Mouse (Mus musculus): ENCODE data around the gene Med6.
A peak's percentile ranks its signal among the peaks of the same experiment; 100 is the strongest.

Med6 gene

GRCm38 (mm10) chr12:81594902-81595671, at the start of gene Med6:
Gene Med6, minus strand, starts transcription at chr12:81595008.
- DNase-seq (ENCODE audit: low read depth in 2 of 2, low spot score in 2 of 2), result peak; percentile 84 to 91

GRCm38 (mm10) chr12:81642361-81643082, 47.7 kb upstream of the Med6 start:
- no peak for DNase-seq (ENCODE audit: low read depth in 2 of 2, low spot score in 2 of 2)

GRCm38 (mm10) chr12:81640656-81641055, 45.8 kb upstream of the Med6 start:
- DNase-seq (ENCODE audit: low read depth in 2 of 2, low spot score in 2 of 2), result no peak

GRCm38 (mm10) chr12:81633246-81633645, 38.4 kb upstream of the Med6 start:
- DNase-seq (ENCODE audit: low read depth in 2 of 2, low spot score in 2 of 2), result no peak

GRCm38 (mm10) chr12:81631661-81632401, 37.0 kb upstream of the Med6 start:
- no peak for DNase-seq (ENCODE audit: low read depth in 2 of 2, low spot score in 2 of 2)

GRCm38 (mm10) chr12:81630915-81631660, 36.3 kb upstream of the Med6 start, which contains the start of gene Ttc9:
Gene Ttc9, plus strand, starts transcription at chr12:81631249.
- DNase-seq (ENCODE audit: low read depth in 2 of 2, low spot score in 2 of 2), result no peak

- DNase-seq (ENCODE audit: low read depth in 2 of 2, low spot score in 2 of 2), result no peak
Measured at GRCm38 (mm10) chr12:81630520-81630914, 35.7 kb upstream of the Med6 start.

GRCm38 (mm10) chr12:81628091-81628490, 33.3 kb upstream of the Med6 start:
- DNase-seq (ENCODE audit: low read depth in 2 of 2, low spot score in 2 of 2), result no peak

- DNase-seq (ENCODE audit: low read depth in 2 of 2, low spot score in 2 of 2), result no peak
Measured at GRCm38 (mm10) chr12:81627426-81627825, 32.6 kb upstream of the Med6 start.

- DNase-seq (ENCODE audit: low read depth in 2 of 2, low spot score in 2 of 2), result no peak
Measured at GRCm38 (mm10) chr12:81626226-81626861, 31.5 kb upstream of the Med6 start.

GRCm38 (mm10) chr12:81623377-81623776, 28.6 kb upstream of the Med6 start:
- DNase-seq (ENCODE audit: low read depth in 2 of 2, low spot score in 2 of 2), result no peak

- DNase-seq (ENCODE audit: low read depth in 2 of 2, low spot score in 2 of 2), result peak; percentile 42 to 67
Measured at GRCm38 (mm10) chr12:81619302-81619701, 24.5 kb upstream of the Med6 start.

GRCm38 (mm10) chr12:81616980-81617379, 22.2 kb upstream of the Med6 start:
- DNase-seq (ENCODE audit: low read depth in 2 of 2, low spot score in 2 of 2), result no peak

GRCm38 (mm10) chr12:81615807-81616206, 21.0 kb upstream of the Med6 start:
- no peak for DNase-seq (ENCODE audit: low read depth in 2 of 2, low spot score in 2 of 2)

GRCm38 (mm10) chr12:81609445-81609844, 14.6 kb upstream of the Med6 start:
- no peak for DNase-seq (ENCODE audit: low read depth in 2 of 2, low spot score in 2 of 2)

GRCm38 (mm10) chr12:81604995-81605784, 10.4 kb upstream of the Med6 start:
- DNase-seq (ENCODE audit: low read depth in 2 of 2, low spot score in 2 of 2), result no peak

- DNase-seq (ENCODE audit: low read depth in 2 of 2, low spot score in 2 of 2), result no peak
Measured at GRCm38 (mm10) chr12:81596547-81597262, 1.9 kb upstream of the Med6 start.

- no peak for DNase-seq (ENCODE audit: low read depth in 2 of 2, low spot score in 2 of 2)
Measured at GRCm38 (mm10) chr12:81568374-81568773, 26.4 kb downstream of the Med6 start, which contains the start of gene Adam21. Gene Adam21, minus strand, starts transcription at chr12:81568474.

GRCm38 (mm10) chr12:81567931-81568330, 26.9 kb downstream of the Med6 start:
- no peak for DNase-seq (ENCODE audit: low read depth in 2 of 2, low spot score in 2 of 2)

Data from CD8-positive naive resting alpha-beta T cell, adult 2 months (primary cell).